Mouse (Mus musculus) adrenal gland, adult 2 months (tissue): ENCODE results near the gene Plcl2. TPM values are rescaled to one million over a fixed set of nuclear protein-coding genes. Genes with fewer than 3 reads are reported as not detected.
"Not testable (repeated sequence)": the region's sequence is repeated elsewhere in the genome, so short reads cannot be mapped to it uniquely, and the experiment has no call there.

Experiments
- DNase-seq: peaks from one replicate; pipeline ENCODE4 v3.0.0; 2021
- polyA plus RNA-seq: library from polyadenylated mRNA; depleted of rRNA; stranded (reverse); fragments of >200 nt; gene quantifications from 2 replicates; pipeline ENCODE4 v1.2.3, GENCODE M21; 2012
- total RNA-seq, 2 experiments: library from RNA; stranded (reverse); gene quantifications; 2 replicates each; pipeline ENCODE4 v1.2.3; 2021

Gene Plcl2
- total and polyA plus RNA-seq, 3 experiments, result 11.6 to 55.0 (median 46.8) TPM

GRCm38 (mm10) chr17:50534889-50535288 lies 25.7 kb downstream of the Plcl2 start:
- not testable (repeated sequence) for DNase-seq

GRCm38 (mm10) chr17:50536409-50537194 lies 27.4 kb downstream of the Plcl2 start:
- DNase-seq, result no peak

GRCm38 (mm10) chr17:50537786-50538185 lies 28.6 kb downstream of the Plcl2 start:
- peak; percentile 48 for DNase-seq

GRCm38 (mm10) chr17:50544860-50545259 lies 35.7 kb downstream of the Plcl2 start:
- DNase-seq, result no peak

- no peak for DNase-seq
Measured at GRCm38 (mm10) chr17:50545274-50545673, 36.1 kb downstream of the Plcl2 start.

- no peak for DNase-seq
Measured at GRCm38 (mm10) chr17:50552130-50552529, 42.9 kb downstream of the Plcl2 start.

- DNase-seq, result no peak
Measured at GRCm38 (mm10) chr17:50557566-50558238, 48.5 kb downstream of the Plcl2 start.

- no peak for DNase-seq
Measured at GRCm38 (mm10) chr17:50558239-50558625, 49.0 kb downstream of the Plcl2 start.

- no peak for DNase-seq
Measured at GRCm38 (mm10) chr17:50565376-50566123, 56.3 kb downstream of the Plcl2 start.

- no peak for DNase-seq
Measured at GRCm38 (mm10) chr17:50568846-50569245, 59.6 kb downstream of the Plcl2 start.

- not testable (repeated sequence) for DNase-seq
Measured at GRCm38 (mm10) chr17:50570228-50570627, 61.0 kb downstream of the Plcl2 start.

GRCm38 (mm10) chr17:50570681-50571398 lies 61.6 kb downstream of the Plcl2 start:
- no peak for DNase-seq

GRCm38 (mm10) chr17:50574161-50574560 lies 65.0 kb downstream of the Plcl2 start:
- no peak for DNase-seq

- DNase-seq, result no peak
Measured at GRCm38 (mm10) chr17:50580416-50580815, 71.2 kb downstream of the Plcl2 start.

GRCm38 (mm10) chr17:50586834-50587233 lies 77.6 kb downstream of the Plcl2 start:
- DNase-seq, result no peak

GRCm38 (mm10) chr17:50587941-50588340 lies 78.7 kb downstream of the Plcl2 start:
- DNase-seq, result no peak

GRCm38 (mm10) chr17:50600178-50600577 lies 91.0 kb downstream of the Plcl2 start:
- DNase-seq, result no peak

- no peak for DNase-seq
Measured at GRCm38 (mm10) chr17:50600696-50601095, 91.5 kb downstream of the Plcl2 start.

- no peak for DNase-seq
Measured at GRCm38 (mm10) chr17:50606890-50607289, 97.7 kb downstream of the Plcl2 start.

GRCm38 (mm10) chr17:50609908-50610307 lies 100.7 kb downstream of the Plcl2 start:
- DNase-seq, result no peak

GRCm38 (mm10) chr17:50620794-50621537 lies 111.8 kb downstream of the Plcl2 start:
- DNase-seq, result no peak
